In the genomic region with DNA sequence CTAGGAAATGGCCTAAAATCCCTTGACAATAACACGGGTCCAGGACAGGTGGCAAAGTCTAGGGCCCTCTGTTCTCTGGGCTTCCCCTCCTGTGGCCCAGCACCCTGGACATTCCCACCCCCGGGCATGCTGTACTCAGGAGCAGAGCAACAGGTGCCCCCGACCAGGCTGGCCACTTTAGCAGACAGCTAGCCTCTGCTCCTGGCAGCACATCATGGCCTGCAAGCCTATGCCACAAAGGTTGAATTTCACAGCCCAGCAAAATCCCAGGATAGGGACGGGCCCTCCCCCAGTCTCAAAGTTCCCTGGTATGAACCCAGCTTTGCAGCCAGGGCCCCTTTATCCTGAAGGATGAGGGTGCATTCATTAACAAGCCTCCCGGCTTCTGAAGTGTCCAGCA, we compare ENCODE assay signal across 18 mouse cellular contexts. TPM values are rescaled to one million over a fixed set of nuclear protein-coding genes. Genes with fewer than 3 reads are reported as not detected.
DNase-seq lines count a peak whose midpoint lies in the region; ATAC-seq and TF ChIP-seq lines count a peak whose summit lies in the region.
"Had no signal": no experiment of that assay in that cellular context is flagged by ENCODE, and none has a peak within 500 bp of the region (broad histone marks: within the 10 kb centered on the region; RNA-seq: fewer than 3 reads in every experiment).

No protein-coding gene starts in this region.

- H3K4me3 ChIP-seq in megakaryocyte, embryonic 14.5 days (replicated peaks), result peak overlapping the region; percentile 47
- peak overlapping the region; percentile 7; the same call in 1 of the 2 replicates for H3K4me3 ChIP-seq in small intestine, adult 2 months (ENCODE audit: low read depth, low read length)
- H3K4me3 ChIP-seq: embryonic facial prominence, embryonic 15.5 days; layer of hippocampus, adult 2 months; limb, embryonic 13.5 days; neural tube, embryonic 13.5 days had no signal

- DNase-seq in gastrocnemius, adult 18-20 months (ENCODE audit: low spot score), result peak; percentile 85
- DNase-seq in gastrocnemius, postnatal 4 days (ENCODE audit: low spot score in 2 of 2), result no peak
- peak; percentile 44 to 58 for DNase-seq in gastrocnemius, postnatal 36 days
- no peak for DNase-seq in spleen, adult 12 weeks (ENCODE audit: low spot score)
- no peak for DNase-seq in MN1 (ENCODE audit: low spot score)
- DNase-seq: adrenal gland, adult 8-10 months; B cell, adult 2 months had no signal

- no peak for TF ChIP-seq CTCF in small intestine, adult 2 months (IDR thresholded peaks at IDR 0.05; ENCODE audit: extremely low read depth, insufficient read length, insufficient replicate concordance, low read depth, low read length)

- peaks cover 74% of the 10 kb centered on the region for H3K4me1 ChIP-seq in megakaryocyte, embryonic 14.5 days
- peaks cover 19% of the 10 kb centered on the region for H3K4me1 ChIP-seq in small intestine, adult 2 months (ENCODE audit: control insufficient read depth, insufficient read depth, insufficient read length, low read length)

- WGBS in small intestine, adult 2 months, result 95% methylated on average over 5 of the region's 5 CpGs

- H3K36me3 ChIP-seq in megakaryocyte, embryonic 14.5 days (replicated peaks; ENCODE audit: low read length), result peaks cover 68% of the 10 kb centered on the region
- peaks cover 35% of the 10 kb centered on the region for H3K36me3 ChIP-seq in small intestine, adult 2 months (ENCODE audit: control insufficient read depth, insufficient read depth, low read length)

- intact Hi-C loops in gastrocnemius, postnatal 36 days (cut with DNase I), result no loop called here

- H3K27me3 ChIP-seq in megakaryocyte, embryonic 14.5 days (replicated peaks), result peaks cover 12% of the 10 kb centered on the region
- H3K27me3 ChIP-seq in small intestine, adult 2 months (ENCODE audit: control insufficient read depth, insufficient read depth, low read length), result no peaks in the 10 kb centered on the region
- H3K27me3 ChIP-seq: embryonic facial prominence, embryonic 15.5 days; limb, embryonic 13.5 days; neural tube, embryonic 13.5 days had no signal

- H3K9me3 ChIP-seq in megakaryocyte, embryonic 14.5 days, result peaks cover 8% of the 10 kb centered on the region; the same call in 1 of the 2 replicates
- H3K9me3 ChIP-seq: embryonic facial prominence, embryonic 15.5 days; limb, embryonic 13.5 days; neural tube, embryonic 13.5 days had no signal

- H3K27ac ChIP-seq in small intestine, adult 2 months (ENCODE audit: insufficient read depth, low read depth, low read length), result no peak overlapping the region
- H3K27ac ChIP-seq: embryonic facial prominence, embryonic 15.5 days; kidney, postnatal 0 days; layer of hippocampus, adult 2 months; limb, embryonic 13.5 days; neural tube, embryonic 13.5 days; stomach, postnatal 0 days had no signal

- no peak for ATAC-seq in megakaryocyte, adult 5-6 weeks (ENCODE audit: poor library complexity, severe bottlenecking)
- ATAC-seq: forebrain, embryonic 16.5 days; lung, postnatal 0 days had no signal

- TF ChIP-seq POLR2A in small intestine, adult 2 months (IDR thresholded peaks at IDR 0.05; ENCODE audit: low read depth, low read length), result no peak

RNA-seq across cellular contexts. Expression of gene Ankrd9, which starts 3.5 kb away (rescaled TPM):
- 100 to 1,000 TPM; 109 to 181 TPM for total RNA-seq in gastrocnemius, adult 18-20 months (2021)
- total RNA-seq in gastrocnemius, postnatal 4 days (2021), result 10 to 100 TPM; 12.9 to 17.5 TPM
- polyA plus RNA-seq in megakaryocyte, embryonic 14.5 days (2012; ENCODE audit: insufficient read depth, low replicate concordance), result 3.6 and 7.0 TPM in 2 replicates
- 1.6 and 2.8 TPM in 2 replicates for total RNA-seq in megakaryocyte, adult 5-6 weeks (2015)
- 3.0 and 3.3 TPM in 2 replicates for total RNA-seq in megakaryocyte, adult 5-6 weeks (2017)
- total RNA-seq in gastrocnemius, postnatal 36 days (2021), result 100 to 1,000 TPM; 161 to 219 TPM
- 174 and 206 TPM in 2 replicates for polyA plus RNA-seq in small intestine, adult 2 months (2012; rRNA removed)

Comparison
In these comparisons a context has a peak if more than half of its experiments do, and no peak if none do; other contexts are left out.
1. DNase-seq: peak in gastrocnemius, adult 18-20 months (single experiment) and gastrocnemius, postnatal 36 days (2 of 2); none in gastrocnemius, postnatal 4 days (0 of 2), spleen, adult 12 weeks (single experiment) and MN1 (single experiment).
2. RNA of gene Ankrd9, which starts 3.5 kb away (total RNA-seq): 161 to 219 TPM in gastrocnemius, postnatal 36 days and 109 to 181 TPM in gastrocnemius, adult 18-20 months; 12.9 to 17.5 TPM in gastrocnemius, postnatal 4 days and 1.6 to 3.3 TPM in megakaryocyte, adult 5-6 weeks; every median in the first group is over 4 times any median in the second.